Mouse (Mus musculus): ENCODE results near the gene Olfr926. TPM values are rescaled to one million over a fixed set of nuclear protein-coding genes. Genes with fewer than 3 reads are reported as not detected.
"Not testable (repeated sequence)": the region's sequence is repeated elsewhere in the genome, so short reads cannot be mapped to it uniquely, and the experiment has no call there.

The Olfr926 gene
- not detected for total RNA-seq (2021)
- long read RNA-seq, experiment 1 = 0 reads
- long read RNA-seq, experiment 2 = 0 reads

- no peak within 1 kb of the TSS for H3K4me3 ChIP-seq
- no peak for DNase-seq
- H3K27ac ChIP-seq = no peak within 1 kb of the TSS
- TF ChIP-seq CTCF (IDR thresholded peaks at IDR 0.05) = no peak
- intact Hi-C loops (cut with DNase I) = no loop called here
Observed at GRCm38 (mm10) chr9:38876826-38877225, at the start of gene Olfr926. TSS of gene Olfr926 (plus strand) at chr9:38877126.

DNA sequence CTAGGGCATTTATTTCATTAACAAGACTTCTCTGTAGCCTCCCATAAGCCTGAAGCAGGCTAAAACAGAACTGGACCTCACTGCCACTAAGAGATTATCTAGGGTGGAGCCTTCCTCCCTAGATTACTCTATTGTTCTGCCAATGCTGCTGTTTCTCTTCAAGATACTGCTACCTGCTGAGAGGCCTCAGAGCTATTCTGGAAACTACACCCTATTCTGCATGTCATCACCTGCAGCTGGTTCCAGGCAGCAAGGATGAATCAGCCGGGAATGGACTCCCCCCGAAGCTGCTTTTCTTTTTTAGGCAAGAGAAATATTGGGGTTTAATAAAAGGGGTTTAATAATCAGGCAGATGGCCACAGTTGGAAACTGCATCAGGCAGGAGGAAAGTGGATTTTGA is 43.9 kb upstream of the Olfr926 start:
- no peak for TF ChIP-seq CTCF (IDR thresholded peaks at IDR 0.05)
- no peak overlapping the region for H3K27ac ChIP-seq

DNA sequence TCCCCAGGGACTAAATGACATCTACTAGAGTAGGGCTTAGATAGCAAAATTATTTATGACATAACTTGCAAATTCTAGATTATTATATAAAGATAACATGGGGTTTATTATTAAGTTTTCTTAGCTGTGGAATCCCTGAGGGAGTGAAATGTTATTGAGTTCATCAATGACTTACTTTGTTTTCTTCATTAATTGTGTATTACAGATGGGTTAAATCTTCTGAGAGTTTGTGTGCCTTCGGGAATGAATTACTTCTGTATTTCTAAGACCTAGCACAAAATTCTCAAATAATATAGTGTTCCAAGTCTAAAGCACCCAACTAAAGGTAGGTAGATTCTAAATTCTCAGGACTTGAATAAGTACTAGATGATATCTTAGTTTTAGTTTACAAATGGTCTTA is 32.8 kb upstream of the Olfr926 start, which contains the start of gene Olfr924:
Gene Olfr924 (plus strand): TSS at position 301 of the 400 bp plus-strand sequence.
- no peak for DNase-seq
- intact Hi-C loops (cut with DNase I) = no loop called here
- TF ChIP-seq CTCF (IDR thresholded peaks at IDR 0.05) = no peak
- Histone ChIP-seq H3K27ac (no peak within 1 kb of the TSS), H3K4me3 (no peak within 1 kb of the TSS)

More for the DNA sequence above, 43.9 kb upstream of the Olfr926 start:
- H3K4me3 ChIP-seq = no peak overlapping the region
- intact Hi-C loops (cut with DNase I) = no loop called here
- no peak for DNase-seq

DNA sequence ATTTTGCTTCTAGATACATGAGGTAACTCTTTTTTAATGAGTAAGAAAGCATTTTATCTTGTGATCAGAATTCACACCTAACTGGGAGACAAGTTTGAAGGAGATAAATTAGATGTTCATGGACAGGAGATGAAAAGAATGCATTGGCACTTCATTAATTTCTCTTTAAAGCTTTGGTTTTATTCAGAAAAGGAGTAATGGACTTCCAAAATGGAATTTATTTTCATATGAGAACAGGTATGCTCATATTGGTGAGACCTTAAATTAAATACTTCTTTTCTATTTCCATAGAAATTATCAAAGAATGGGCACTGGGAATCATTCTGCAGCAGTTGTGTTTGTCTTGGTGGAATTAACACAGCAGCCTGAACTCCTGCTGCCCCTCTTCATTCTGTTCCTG is 22.2 kb upstream of the Olfr926 start, which contains the start of gene Olfr26:
Gene Olfr26 (plus strand): TSS at position 301 of the 400 bp plus-strand sequence.
- Histone ChIP-seq H3K4me3 (no peak within 1 kb of the TSS), H3K27ac (no peak within 1 kb of the TSS)
- no peak for TF ChIP-seq CTCF (IDR thresholded peaks at IDR 0.05)
- DNase-seq = no peak
- intact Hi-C loops (cut with DNase I) = no loop called here

DNA sequence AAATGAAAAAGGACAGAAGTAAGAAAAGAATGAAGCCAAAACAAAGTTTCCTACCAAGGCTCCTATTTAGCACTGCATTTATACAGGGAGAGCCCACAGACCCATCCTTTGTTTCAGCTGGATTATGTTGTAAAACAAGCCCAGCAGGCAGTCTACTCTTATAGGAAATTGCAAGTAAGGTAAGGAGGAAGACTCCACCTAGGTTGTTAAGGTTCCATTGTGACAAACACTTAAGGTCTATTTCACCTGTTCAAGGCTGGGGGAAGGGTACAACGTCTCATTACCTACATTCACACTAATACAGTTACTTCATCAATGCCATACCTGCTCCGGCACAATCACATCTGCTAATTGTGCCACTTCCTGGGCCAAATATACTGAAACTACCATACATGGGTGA is 2.0 kb upstream of the Olfr926 start:
- H3K4me3 ChIP-seq, H3K27ac ChIP-seq, DNase-seq: not testable (repeated sequence)
- intact Hi-C loops (cut with DNase I) = loop anchor here (1.0 kb wide), 1 partner anchor 29 kb away; no protein-coding TSS in a partner anchor

Other genes with a start within 250 kb of the Olfr926 start
- not detected for gene Olfr916, start 217.3 kb upstream of the Olfr926 start, total RNA-seq (2021)
- not detected for gene Olfr917, start 211.3 kb upstream of the Olfr926 start, total RNA-seq (2021)
- not detected for gene Olfr918, start 202.5 kb upstream of the Olfr926 start, total RNA-seq (2021)
- not detected for gene Olfr919, start 173.5 kb upstream of the Olfr926 start, total RNA-seq (2021)
- gene Vwa5a, start 158.9 kb upstream of the Olfr926 start, total RNA-seq (2021) = 10 to 100 TPM; 11.0 to 12.4 TPM
- gene Olfr920, start 124.8 kb upstream of the Olfr926 start, total RNA-seq (2021) = under 1 TPM in 1 of 2 experiments, not detected in 1; 0.06 TPM
- not detected for gene Olfr921, start 104.1 kb upstream of the Olfr926 start, total RNA-seq (2021)
- not detected for gene Olfr922, start 62.5 kb upstream of the Olfr926 start, total RNA-seq (2021)
- gene Olfr923, start 50.6 kb upstream of the Olfr926 start, total RNA-seq (2021) = not detected
- gene Olfr924, start 32.7 kb upstream of the Olfr926 start, total RNA-seq (2021) = not detected
- not detected for gene Olfr26, start 22.1 kb upstream of the Olfr926 start, total RNA-seq (2021)
- not detected for gene Olfr930, start 52.7 kb downstream of the Olfr926 start, total RNA-seq (2021)
- gene Olfr933, start 95.2 kb downstream of the Olfr926 start, total RNA-seq (2021) = not detected
- not detected for gene Olfr934, start 111.2 kb downstream of the Olfr926 start, total RNA-seq (2021)
- gene Olfr935, start 122.6 kb downstream of the Olfr926 start, total RNA-seq (2021) = not detected
- not detected for gene Olfr146, start 146.3 kb downstream of the Olfr926 start, total RNA-seq (2021)
- not detected for gene Olfr937, start 187.8 kb downstream of the Olfr926 start, total RNA-seq (2021)
- gene Olfr938, start 201.8 kb downstream of the Olfr926 start, total RNA-seq (2021) = not detected